Mouse (Mus musculus): ENCODE measurements at regions not wholly inside any gene's neighbourhood (a gene's known extent, or its start where the extent isn't known, plus 50 kb on each side); places are given as distances from the start of the nearest gene placed in this dataset.
"Not testable (repeated sequence)": the region's sequence is repeated elsewhere in the genome, so short reads cannot be mapped to it uniquely, and the experiment has no call there.

DNA sequence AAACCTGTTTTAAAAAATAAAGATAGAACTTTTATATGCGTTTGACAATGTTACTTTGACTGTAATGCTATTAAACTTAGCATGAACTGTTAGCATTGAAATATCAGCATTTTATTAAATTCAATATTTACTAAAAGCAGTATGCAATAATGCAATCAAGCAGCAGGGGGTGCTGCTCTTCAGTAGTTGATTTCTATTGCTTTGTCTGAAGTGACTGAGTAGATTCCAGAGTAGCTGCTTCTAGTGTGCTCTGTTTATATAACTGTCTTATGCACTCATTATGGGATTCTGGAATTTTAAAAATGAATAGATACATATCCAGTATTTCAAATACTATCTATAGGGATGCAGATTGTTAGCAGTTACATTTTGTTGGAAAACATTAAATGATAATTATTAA is 146.2 kb downstream of the Gm28710 start:
- DNase-seq (ENCODE audit: low spot score), result peak; percentile 63

DNA sequence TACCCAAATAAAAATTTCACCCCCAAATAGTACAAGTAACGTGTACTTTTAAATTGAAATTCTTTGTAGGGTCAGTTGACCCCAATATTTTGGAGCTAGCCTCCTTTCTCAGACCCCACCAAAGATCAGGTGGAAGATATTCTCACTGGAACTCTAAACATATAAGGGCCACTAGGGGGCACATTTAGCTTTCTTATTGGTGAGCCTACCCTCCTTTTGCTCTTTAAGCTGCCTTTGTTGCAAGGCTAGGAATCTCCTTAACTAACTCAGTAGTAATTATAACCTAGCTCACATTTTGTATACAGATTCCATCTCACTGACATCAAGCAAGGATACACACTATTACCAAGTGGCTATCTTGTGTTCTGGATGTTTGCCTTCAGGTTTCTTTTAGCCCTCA is 155.8 kb downstream of the Gm28710 start:
- DNase-seq (ENCODE audit: low spot score), result peak; percentile 4

DNA sequence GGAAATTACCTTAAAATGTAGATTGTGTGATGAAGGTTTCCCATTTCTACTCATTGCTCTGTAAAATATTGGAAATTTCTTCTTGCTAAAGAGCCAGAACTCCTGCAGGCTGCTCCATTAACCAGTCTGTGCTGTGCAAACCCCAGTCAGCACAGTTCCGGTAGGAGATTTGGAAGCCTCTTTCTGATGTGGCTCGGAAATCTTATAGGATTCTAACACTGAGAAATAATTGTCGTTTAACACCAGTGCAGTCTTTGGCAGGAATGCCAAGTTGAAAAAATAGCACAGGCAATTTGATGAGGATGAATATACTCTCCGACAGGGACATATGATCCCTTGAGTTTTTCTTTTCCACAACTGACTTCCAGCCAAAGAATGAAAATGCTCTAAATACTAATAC is 176.1 kb downstream of the Gm28710 start:
- DNase-seq (ENCODE audit: low spot score), result no peak

DNA sequence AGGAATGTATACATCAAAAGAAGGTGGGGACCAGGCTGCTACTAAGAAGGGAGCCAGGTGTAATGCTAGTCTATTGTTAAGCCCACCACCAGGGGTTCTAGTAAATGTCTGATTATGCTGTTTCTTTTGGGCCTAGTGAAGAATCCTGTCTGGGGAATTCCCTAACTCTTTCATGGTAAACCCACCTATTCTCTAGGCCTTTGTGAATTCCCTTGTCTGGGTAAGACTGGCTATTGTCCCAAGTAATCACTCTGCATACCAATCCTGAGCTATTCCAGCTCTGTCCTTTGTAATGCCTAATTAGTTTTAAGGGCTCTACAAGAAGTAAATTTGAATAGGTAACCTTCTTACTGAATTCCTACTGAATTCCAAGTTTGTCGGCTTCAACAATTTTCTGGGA is 177.2 kb downstream of the Gm28710 start:
- DNase-seq (ENCODE audit: low spot score), result not testable (repeated sequence)

DNA sequence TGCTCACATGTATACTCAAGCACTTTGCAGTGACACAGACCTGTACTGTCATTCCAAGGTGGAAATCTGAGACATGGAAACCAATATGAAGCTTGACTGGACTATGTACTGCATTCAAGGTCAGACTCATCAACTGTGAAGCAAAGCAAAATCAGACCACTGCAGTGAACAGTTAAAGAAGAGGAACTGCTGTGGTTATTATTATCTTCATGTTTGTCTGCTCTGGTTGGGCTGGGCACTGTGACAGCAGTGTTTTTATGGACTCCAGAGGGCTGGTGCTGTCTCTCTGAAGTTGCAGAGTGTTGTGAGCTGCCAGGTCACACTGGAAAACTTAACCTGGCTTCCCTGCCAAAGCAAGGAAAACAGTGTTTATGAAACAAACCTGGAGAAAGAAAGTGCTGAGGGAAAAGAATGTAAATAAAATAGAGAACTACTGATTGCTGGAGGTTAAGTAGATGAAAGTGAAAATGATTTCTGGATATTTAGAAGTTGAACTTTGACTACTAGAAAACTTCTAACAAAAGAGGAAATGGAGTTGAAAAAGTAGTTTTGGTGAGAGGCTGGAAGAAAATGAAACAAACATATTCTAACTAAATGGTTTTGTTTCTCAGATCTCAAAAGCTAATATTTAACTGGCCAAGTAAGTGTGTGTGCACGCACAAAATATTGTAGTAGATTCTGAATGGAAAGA is 181.7 kb downstream of the Gm28710 start:
- DNase-seq (ENCODE audit: low spot score), result no peak

DNA sequence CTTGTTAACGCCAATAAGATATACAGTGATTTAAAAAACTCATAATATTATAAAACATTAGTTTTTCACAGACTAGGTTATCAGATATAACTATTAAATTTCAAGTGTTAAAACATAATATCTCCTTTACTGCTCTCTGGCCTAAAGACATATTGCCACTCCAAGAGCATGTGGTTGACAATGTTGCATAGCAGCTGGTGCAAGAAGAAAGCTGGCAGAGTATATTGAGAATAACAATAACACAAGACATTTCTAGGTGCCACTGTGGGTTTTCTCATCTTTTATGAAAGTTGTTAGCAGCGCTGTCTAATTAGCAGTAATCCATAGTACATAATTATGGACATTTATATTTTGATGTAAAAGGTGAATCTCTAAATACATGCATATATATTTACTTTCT is 184.4 kb downstream of the Gm28710 start:
- peak; percentile 8 for DNase-seq (ENCODE audit: low spot score)

DNA sequence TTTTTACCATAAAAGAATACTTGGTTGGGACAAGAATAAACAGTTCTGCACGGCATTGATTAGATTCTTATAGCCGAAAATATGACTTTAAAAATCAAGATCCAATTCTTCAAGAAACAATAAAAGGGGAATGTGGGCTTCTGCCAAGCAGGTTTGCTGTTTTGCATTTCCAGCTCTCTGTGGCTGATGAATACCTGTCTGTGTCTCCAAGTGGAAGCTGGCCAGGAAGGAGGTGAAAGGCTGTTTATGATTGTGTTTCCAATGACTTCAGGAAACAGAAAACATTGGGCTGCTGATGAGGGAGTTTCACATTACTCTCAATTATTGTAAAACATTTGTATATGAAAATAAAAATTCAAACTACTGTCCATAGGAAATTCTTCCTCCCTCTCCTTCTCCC is 193.3 kb downstream of the Gm28710 start:
- no peak for DNase-seq (ENCODE audit: low spot score)

DNA sequence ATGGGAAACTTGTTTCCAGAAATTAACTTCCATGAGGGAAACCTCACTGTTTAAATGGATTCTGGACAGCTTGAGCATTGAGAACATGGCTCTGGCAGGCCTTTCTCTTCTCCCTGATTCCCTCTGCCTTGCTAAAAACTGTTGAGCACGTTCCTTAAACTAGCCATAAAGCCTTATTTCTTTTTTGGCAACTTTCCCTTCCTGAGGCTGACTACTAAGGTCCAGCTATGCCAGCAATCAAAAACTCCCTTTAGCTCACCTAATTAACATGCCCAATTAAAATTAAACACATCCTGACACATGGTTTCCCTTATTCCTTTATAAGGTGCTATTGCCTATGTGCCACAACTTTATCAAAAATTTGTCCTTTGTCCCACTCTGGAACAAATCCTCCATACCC is 199.9 kb downstream of the Gm28710 start:
- no peak for DNase-seq (ENCODE audit: low spot score)

DNA sequence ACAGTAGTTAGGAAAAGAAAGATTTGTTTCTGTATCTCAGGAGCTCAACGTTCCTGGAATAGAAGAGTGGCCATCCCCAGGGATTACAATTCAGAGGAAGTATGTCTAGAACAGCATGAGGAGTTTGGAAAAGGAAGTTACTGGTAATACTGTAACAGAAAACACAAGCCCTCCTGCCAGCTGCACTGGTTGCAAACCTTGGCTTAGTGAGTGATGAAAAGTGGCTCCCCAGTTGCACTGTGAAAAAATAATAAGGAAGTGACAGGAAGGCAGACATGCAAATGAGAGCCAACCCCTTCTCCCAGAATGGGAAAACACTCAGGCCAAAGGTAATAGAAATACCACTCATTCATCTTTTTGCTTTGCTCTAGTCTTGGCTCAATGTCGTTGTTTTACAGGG is 207.6 kb downstream of the Gm28710 start:
- DNase-seq (ENCODE audit: low spot score), result no peak

DNA sequence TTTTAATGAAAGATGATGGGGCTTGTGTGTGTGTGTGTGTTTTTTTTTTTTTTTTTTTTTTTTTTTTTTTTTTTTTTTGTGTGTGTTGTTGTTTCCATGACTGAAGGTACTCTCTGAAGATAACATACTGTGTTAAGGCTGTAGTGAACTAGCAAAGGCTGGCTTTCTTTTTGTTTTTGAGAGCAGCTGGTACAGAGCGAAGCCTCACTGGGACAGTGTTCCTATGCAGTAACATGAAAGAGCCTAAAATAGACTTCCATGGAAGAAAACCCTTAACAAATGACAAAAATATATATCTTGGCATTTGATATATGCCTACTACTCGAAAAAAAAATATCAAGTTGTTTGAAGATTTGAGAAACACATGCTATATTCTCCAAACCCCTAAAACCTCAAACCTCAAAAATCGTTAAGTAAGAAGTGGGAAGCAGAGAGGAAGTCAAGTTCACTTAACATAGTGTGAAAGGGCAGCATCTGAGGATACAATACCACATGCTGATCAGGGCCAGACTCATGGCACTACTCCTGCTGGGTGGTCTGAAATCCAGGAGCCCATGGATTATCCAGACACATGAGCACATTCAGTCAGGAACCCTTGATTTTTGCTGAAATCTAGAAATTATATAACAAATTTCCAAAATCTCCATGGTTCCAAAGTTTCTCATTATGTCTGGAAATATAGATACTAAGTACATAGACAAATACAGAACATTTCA is 215.4 kb downstream of the Gm28710 start:
- no peak for DNase-seq (ENCODE audit: low spot score)

DNA sequence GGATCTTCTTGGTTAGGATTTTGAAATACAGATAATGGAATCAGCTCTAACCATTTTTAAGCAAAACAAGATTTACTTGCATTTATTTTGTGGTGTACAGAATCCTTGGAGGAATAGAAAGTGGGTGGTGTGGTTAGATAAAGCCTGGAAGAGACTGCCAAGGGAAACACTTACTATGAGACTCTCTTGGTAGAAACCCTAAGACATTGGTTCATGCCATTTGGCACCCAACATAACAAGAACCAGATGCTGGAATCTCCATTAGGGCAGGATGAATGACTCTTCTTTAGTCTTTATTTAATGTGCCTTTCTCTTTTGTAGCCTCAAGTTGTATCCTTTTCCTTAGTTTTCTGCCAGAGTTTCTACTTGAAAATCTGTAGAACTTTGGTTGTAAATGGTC is 230.0 kb downstream of the Gm28710 start:
- no peak for DNase-seq (ENCODE audit: low spot score)

DNA sequence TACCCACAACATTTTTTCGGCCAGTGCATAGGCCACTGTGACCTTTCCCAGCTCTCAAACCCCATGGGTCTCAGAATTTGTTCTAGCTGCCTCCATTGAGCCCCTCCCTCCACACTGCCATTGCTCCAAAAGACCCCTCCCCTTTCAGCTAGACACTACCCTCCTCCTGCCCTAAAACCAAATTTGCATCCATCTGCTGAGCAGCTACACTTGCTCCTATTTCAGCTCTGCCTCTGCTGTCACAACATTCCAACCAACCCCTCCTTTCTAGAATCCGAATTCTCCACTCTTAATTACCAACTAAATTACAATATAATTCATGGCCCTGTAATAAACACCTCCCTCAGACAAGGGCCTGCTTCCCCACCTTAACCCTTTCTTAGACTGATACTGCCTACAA is 262.3 kb downstream of the Gm28710 start:
- DNase-seq (ENCODE audit: low spot score), result no peak

DNA sequence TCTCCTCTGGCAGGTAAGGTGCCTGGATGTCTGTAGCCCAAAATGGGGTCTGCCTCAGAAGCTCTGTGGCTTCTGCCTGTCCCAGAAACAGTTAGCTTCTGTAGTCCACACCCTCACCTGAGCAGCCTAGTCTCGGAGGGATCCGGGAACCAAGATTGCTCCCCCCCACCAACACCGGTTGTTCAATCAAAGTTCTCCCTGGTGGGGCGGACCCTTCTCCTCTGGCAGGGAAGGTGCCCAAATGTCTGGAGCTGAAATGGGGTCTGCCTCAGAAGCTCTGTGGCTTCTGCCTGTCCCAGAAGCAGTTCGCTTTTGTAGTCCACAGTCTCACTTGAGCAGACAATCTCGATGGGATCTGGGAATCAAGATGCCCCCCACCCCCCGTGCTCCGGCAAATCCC is 273.0 kb downstream of the Gm28710 start:
- no peak for DNase-seq (ENCODE audit: low spot score)

DNA sequence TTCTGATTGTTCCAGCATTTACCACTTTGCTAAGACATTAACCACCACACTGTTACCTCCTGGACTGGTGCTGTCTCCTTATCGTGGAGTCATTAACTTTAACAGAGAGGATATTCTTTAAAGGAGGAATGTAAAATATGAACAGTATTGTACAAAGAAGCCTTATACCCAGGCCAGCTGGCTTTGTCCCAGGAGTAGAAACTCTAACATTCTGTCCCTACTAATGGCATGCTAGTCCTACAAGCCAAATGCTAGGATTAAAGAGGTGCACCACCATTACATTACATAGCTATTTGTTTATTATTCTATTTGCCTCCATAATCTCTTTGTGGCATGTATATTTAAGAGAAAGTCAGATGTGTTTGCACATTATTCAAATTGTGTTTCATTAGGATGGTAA is 288.8 kb downstream of the Gm28710 start:
- DNase-seq (ENCODE audit: low spot score), result no peak

DNA sequence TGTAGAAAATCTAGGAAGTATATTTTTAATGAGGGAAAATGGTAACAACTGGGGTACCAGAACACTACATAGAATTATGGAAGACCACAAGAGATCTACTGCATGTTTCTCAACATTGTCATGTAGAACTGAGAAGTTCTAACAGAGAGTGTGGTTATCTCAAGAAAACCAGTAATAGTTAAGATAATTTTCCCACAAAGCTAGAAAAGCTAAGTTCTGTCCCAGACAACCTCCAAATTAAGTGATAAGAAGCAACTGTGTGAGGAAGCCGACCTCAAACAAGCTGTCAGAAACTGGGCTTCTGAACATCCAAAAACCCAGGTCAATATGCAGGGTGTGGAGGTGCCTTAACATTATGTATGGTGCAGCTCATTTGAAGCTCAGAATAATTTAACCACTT is 261.4 kb upstream of the Speer4f2 start:
- no peak for DNase-seq (ENCODE audit: low spot score)

DNA sequence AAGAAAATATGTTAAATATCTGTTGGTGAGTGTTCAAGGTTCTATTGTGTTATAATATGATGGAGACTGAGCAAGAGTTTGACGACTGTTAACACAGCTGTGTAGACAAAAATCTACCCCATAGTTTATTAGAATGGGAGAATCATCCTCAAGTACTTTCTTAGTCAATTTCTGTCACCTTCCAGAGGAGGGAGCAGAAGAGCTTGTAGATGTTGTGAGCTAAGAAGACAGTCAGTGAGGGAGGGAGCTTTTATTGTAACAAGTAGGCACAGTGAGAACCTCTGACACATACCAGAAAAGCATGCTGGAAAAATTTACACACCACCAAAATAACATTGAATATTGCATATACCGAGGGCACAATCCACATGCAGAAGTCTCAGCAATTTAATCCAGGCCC is 261.0 kb upstream of the Speer4f2 start:
- DNase-seq (ENCODE audit: low spot score), result no peak

DNA sequence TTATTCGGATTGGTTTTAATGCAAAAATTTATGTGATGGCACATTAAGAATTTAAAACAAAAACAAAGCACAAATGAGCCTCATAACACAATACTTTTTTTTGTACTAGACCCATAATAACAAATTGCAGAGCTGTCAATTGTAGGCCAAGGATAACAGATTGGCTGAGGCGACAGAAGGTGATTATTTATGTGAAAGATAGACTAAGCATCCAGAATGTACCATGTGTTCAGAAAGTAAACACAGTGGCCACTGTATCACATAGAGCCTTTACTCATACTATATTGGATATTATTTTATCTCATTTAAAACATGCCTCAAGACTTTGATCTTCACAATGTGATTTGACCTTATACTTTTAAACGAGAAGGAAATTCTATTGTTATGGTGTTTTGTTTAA is 257.9 kb upstream of the Speer4f2 start:
- DNase-seq (ENCODE audit: low spot score), result no peak

DNA sequence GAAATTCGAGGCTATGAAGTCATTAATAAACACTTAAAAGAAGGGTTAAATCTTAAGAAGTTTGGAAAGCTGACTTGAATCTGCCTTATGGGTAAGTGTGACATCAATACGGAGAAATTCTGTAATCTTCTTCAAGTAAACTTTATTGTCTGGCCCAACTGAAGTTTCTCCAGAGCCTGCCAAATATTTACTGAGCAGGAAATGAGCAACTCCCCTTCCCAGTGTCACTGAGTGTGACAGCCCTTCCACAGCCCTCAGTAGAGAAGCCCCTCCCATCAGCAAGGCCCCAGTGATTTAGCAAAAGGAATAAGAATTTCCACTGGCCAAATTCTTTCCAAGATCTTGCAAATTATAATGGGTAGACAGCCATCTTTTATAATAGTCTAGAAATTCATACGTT is 256.9 kb upstream of the Speer4f2 start:
- DNase-seq (ENCODE audit: low spot score), result no peak

DNA sequence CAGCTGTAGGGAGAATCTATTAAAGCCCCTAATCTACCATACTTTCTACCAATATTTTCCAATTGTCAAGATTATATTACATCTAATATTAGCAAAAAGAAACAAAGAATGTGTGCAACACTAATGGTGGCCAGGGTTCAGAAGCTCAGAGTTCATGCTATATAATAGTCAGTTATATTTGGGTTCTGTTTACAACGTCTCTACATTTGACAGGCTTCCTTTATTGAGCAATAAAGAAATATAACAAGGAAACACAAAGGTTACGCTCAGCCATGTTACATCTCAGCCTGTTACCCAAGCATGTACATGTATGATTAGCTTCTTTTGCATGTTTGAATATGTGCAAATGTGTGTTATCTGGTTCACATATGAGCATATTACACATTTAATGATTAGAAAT is 247.7 kb upstream of the Speer4f2 start:
- no peak for DNase-seq (ENCODE audit: low spot score)

DNA sequence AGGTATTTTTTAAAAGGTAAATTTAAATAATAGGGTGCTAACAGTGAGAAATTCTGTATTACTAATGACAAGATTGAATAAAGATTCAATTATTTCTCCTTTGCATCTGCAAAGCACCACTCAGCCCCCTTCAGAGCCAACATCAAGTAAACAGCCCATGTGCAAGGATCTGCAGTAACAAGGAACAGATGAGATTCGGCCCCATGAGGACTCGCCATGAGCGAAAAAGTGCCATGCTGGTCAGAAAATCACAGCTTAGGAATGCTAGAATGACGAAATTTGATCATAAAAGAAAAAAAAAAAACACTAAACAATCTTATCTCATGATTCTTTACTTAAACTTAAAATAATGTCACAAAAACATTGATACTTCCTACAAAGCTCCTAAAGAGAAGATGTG is 245.5 kb upstream of the Speer4f2 start:
- no peak for DNase-seq (ENCODE audit: low spot score)

DNA sequence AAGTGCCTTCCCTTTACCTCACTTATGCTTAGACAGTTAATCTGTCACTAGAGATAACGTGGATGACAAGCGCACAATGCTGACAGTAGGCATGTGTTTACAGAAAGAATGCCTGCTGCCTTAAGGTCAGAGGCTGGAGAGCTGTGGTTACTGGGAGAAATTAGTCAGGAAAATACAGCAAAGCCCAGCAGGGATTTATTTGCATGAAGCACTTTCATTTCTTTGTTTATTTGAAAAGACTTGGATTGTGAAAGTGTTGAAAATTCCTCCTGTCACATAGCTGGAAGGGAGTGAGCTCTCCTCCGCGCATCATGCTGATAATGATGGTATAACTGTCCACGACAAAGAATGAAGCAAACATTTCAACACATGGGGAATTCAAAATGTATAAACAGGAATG is 237.5 kb upstream of the Speer4f2 start:
- DNase-seq (ENCODE audit: low spot score), result no peak

DNA sequence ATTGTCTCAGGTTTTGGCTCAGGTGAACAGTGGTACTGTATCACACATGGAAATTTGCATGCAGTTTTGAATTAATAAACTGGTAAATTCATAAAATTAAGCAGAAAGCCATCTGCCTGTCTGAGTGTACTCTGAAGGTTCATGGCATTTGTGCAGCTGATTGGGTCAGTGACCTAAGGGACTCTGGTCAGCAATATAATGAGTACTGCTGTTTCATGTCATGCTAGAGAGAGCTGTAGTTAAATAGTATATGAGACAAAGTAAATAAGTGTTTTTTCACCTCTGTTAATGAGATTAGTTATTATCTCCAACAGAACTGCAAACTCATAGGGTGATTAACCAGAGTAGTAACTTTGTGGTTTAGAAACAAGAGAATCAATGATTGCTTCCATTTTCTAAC is 231.4 kb upstream of the Speer4f2 start:
- DNase-seq (ENCODE audit: low spot score), result no peak

DNA sequence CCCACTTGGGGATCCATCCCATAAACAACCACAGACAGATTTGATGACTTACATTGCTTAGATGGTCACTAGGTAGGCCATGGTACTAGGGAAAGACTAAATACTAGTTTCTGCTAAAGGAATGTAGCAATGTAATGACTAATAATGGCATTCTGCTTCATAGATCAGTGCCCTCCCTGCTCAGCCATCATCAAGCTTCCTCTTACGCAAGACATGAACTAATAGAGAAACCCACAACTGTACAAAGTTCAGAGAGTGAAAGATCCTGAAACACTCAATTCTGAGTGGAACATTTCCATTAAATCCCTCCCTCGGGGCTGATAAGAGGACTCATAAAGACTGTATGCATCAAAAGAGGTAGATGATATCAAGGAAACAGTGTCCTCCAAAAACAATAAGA is 198.4 kb upstream of the Speer4f2 start:
- DNase-seq (ENCODE audit: low spot score), result no peak

DNA sequence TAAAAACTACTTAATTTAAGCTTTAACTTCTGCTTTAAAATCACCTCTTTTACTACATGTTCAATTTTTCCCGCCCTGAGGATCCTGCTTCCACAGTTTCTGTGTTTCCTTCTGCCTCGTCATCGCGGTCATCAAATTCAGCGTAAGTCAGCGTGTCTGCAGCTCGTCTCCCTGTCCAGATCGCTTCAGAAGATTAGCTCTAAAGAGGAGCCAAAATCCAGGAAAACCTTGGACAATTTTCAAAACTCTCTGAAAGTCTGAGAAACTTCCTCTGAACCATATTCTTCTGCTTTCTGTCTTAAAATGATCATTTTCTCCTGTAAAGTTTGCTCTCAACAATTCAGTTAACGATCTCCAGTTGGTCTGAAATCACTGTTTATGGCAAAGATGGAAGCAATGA is 196.2 kb upstream of the Speer4f2 start:
- DNase-seq (ENCODE audit: low spot score), result no peak
